Mouse (Mus musculus): ENCODE results near the gene Musk. TPM values are rescaled to one million over a fixed set of nuclear protein-coding genes. Genes with fewer than 3 reads are reported as not detected.

Gene Musk
- 0.18 and 0.51 TPM in 2 replicates for polyA plus RNA-seq (2012; rRNA removed)

DNA sequence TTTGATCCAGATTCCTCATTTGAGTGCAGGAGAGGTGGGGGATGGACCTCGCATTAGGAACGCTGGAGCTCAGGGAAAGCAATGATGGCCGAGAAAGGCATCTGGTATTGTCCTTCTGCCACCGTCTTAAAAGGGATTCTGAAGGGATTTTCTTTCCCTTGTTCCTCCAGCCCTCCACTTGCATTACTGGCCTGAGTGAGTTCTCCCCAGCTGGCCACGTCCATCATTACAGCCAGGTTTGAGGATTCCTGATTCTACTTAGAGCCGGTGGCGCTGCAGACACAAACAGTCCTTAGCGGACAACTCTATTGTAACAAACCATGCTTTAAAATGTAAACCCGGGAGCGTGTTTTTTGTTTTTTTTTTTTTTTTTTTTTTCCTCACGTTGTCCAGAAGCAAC lies at the start of gene Musk:
Gene Musk (plus strand): TSS at position 274 of the 400 bp plus-strand sequence.

Other genes starting within 250 kb of the Musk start
- 0.96 and 1.8 TPM in 2 replicates for gene Svep1, start 79.1 kb upstream of the Musk start, polyA plus RNA-seq (2012; rRNA removed)